Mouse (Mus musculus) heart, embryonic 13.5 days (tissue): ENCODE data around the gene Zfp786. TPM values are rescaled to one million over a fixed set of nuclear protein-coding genes. Genes with fewer than 3 reads are reported as not detected.
"Not testable (repeated sequence)": the region's sequence is repeated elsewhere in the genome, so short reads cannot be mapped to it uniquely, and the experiment has no call there.

Experiments used
- ATAC-seq: fragments of 200-750 bp; cut with Nextera tagmentation; 2 replicates; pipeline ENCODE4 v1.8.0; 2017; ENCODE audit warnings: moderate TSS enrichment; ENCODE audit not compliant: insufficient number of reproducible peaks, low FRiP score, low TSS enrichment; ENCODE audit errors: extremely low read depth
- H3K27ac ChIP-seq: fragments of 300-500 bp; sonication (generic); replicated peaks from 2 replicates; pipeline ENCODE4 v1.5.1; 2015; ENCODE audit warnings: moderate library complexity, mild to moderate bottlenecking, inconsistent platforms
- H3K27me3 ChIP-seq: fragments of 300-500 bp; sonication (generic); replicated peaks from 2 replicates; pipeline ENCODE4 v1.6.1; 2015; ENCODE audit warnings: mild to moderate bottlenecking, inconsistent platforms
- H3K36me3 ChIP-seq: fragments of 300-500 bp; sonication (generic); 2 replicates; pipeline ENCODE4 v1.6.1; 2015; ENCODE audit warnings: mild to moderate bottlenecking, inconsistent platforms
- H3K4me1 ChIP-seq: fragments of 300-500 bp; sonication (generic); 2 replicates; pipeline ENCODE4 v1.6.1; 2015; ENCODE audit warnings: inconsistent platforms
- H3K4me2 ChIP-seq: fragments of 300-500 bp; sonication (generic); 2 replicates; pipeline ENCODE4 v1.6.1; 2015; ENCODE audit warnings: inconsistent platforms, mild to moderate bottlenecking, moderate library complexity
- H3K4me3 ChIP-seq: fragments of 300-500 bp; sonication (generic); 2 replicates; pipeline ENCODE4 v1.5.1; 2015; ENCODE audit warnings: moderate library complexity, mild to moderate bottlenecking, inconsistent platforms
- H3K9ac ChIP-seq: fragments of 300-500 bp; sonication (generic); 2 replicates; pipeline ENCODE4 v1.6.1; 2015; ENCODE audit warnings: inconsistent platforms, mild to moderate bottlenecking, moderate library complexity
- H3K9me3 ChIP-seq: fragments of 300-500 bp; sonication (generic); 2 replicates; pipeline ENCODE4 v1.6.1; 2016; ENCODE audit warnings: inconsistent platforms
- WGBS: fragments of 180-500 bp; shearing (Covaris S2); methylation state at CpG from one replicate; pipeline ENCODE4 v1.1.7; 2015; ENCODE audit warnings: mixed read lengths; 5-methylcytosine and 5-hydroxymethylcytosine counted together
- polyA plus RNA-seq: library from polyadenylated mRNA; unstranded; fragments of >200 nt; fragmentation: Nextera tagmentation; extraction: Ambion mirVana; gene quantifications from 2 replicates; pipeline ENCODE4 v1.2.1, GENCODE M21; 2015

Zfp786 gene
- polyA plus RNA-seq: 1.2 TPM in 2 replicates

DNA sequence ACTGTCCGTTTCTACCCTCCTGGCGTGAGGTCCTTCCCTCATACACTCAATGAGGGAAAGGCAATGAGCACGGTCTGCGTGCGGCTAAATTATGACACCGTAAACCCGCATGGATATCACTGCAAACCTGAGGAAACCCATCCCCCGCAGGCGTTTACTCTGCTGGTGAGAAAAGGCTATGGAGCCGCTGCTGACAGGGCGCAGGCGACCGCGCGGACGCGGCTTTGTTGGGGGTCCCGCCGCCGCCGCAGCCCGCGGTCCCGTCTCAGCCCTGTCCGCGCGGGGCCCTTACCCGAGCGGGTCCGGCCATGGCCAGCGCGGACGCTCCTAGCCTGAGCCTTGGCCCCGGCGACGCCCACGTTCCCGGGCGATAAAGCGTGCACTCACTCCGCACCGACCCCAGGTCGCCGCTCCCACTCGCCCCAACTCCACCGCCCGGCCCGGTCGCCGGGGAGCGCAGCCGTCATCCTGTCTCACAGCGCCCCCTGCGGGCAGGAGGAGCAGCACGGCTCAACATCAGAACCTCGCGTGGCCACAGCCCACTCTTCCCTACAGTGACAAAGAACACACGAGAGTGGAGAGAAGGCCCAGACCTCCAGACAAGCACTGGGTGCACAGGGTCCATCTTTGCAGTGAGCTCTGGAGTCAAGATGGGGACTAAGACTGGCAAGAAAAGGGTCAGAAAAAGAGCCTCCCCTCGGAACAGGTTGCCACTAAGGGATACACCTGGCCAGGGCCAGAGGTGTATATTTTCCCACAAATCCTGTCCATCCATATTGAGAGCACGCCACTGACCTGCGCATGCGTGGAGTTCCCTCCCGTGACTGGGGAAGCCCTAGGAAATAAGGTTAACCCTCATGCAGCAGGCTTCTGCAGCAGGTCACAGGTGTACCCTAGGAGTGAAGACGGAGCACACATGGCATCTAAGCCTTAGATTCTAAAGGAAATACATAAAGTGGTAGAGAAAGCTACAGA is at the start of gene Zfp786:
Zfp786 (minus strand) TSS at position 764 of the 975 bp plus-strand sequence.
- peak; percentile 89 for ATAC-seq
- H3K4me2 ChIP-seq: peak within 1 kb of the TSS; percentile 74

DNA sequence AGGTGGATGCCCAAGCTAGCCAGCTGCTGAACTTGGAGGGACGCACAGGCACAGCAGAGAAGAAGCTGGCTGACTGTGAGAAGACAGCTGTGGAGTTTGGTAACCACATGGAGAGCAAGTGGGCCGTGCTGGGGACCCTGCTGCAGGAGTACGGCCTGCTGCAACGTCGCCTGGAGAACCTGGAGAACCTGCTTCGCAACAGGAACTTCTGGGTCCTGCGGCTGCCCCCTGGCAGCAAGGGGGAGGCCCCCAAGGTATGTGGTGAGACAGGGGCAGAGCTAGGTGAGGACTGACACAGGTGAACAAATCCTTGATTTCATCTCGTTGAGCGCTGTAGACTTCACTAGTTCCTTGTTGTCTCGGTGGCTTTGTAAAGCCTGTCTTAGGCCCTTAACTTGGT is 49.5 kb upstream of the Zfp786 start:
- H3K27ac ChIP-seq: no peak overlapping the region
- no peak for ATAC-seq
- no peaks in the 10 kb centered on the region for H3K27me3 ChIP-seq
- no peak overlapping the region for H3K9ac ChIP-seq
- no peak overlapping the region for H3K4me2 ChIP-seq
- WGBS: 97% methylated on average over 10 of the region's 10 CpGs
- H3K36me3 ChIP-seq: peaks cover 56% of the 10 kb centered on the region
- H3K9me3 ChIP-seq: no peaks in the 10 kb centered on the region
- no peak overlapping the region for H3K4me3 ChIP-seq
- H3K4me1 ChIP-seq: peaks cover 19% of the 10 kb centered on the region

More for the DNA sequence above, at the start of gene Zfp786:
- Histone ChIP-seq H3K27ac (0 out of 2 replicates have a peak within 1 kb of the TSS, but pooled peaks have one; percentile 13), H3K36me3 (no peaks in the 10 kb centered on the region), H3K4me3 (peak within 1 kb of the TSS; percentile 74), H3K9me3 (no peaks in the 10 kb centered on the region), H3K27me3 (0 out of 2 replicates have a peak, but pooled peaks cover 8% of the 10 kb centered on the region), H3K9ac (peak within 1 kb of the TSS; percentile 90), H3K4me1 (peaks cover 8% of the 10 kb centered on the region)
- WGBS: 1% methylated on average over 64 of the region's 64 CpGs

DNA sequence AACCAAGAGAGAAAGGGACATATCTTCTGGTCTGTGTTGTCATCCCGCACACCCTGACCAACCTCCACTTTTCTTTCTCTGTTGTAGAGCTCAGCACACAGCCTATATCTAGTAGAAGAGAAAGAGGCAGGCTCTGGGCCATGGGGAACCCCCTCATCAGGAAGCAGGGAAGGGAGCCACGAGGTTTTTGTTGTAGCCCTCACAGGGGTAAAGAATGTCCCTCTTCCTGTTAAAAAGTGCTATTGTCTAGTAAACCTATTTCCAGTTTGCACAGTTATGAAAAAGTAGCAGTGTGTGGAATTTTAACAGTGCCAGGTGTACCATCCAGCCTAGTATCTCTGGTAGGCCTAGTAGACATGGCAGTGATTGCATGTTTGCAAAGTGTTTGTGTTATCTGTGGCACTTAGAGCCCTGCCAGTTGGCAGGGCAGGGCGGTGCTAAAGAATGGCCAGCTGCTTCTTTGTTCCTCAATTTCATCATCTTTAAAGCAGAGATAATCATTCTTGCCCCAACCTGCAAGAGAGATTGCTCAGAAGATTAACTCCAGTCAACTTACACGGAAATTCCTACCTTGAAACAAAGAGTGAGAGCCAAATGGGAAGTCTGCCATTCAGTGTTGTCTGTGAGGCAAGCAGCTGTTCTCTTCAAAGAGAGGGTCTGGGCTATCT is 48.5 kb upstream of the Zfp786 start:
- Histone ChIP-seq H3K27ac (no peak overlapping the region), H3K4me2 (peak overlapping the region; percentile 92), H3K9ac (peak overlapping the region; percentile 96), H3K36me3 (peaks cover 46% of the 10 kb centered on the region), H3K4me1 (peaks cover 19% of the 10 kb centered on the region), H3K9me3 (no peaks in the 10 kb centered on the region), H3K4me3 (peak overlapping the region; percentile 88), H3K27me3 (no peaks in the 10 kb centered on the region)
- WGBS: 61% methylated on average over 4 of the region's 4 CpGs
- ATAC-seq: no peak

DNA sequence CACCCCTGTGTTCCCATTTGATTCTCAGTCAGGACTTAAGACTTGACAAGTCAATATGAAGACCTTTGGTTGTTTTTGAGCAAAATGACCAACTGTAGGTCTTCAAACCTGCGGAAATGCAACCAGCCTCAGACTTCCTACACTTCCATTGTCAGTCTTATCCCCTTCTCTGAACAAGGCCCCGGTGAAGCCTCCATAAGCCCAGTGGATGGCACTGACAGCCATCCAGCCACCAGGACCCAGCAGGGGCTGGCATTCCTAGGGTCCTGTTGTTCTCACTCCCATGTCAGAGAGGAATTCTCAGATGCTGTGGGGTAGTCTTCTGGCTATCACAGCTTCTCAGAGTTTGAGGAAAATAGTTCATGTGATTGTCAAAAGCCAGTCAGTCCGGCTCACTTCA is 47.9 kb upstream of the Zfp786 start:
- 56% methylated on average over 3 of the region's 3 CpGs for WGBS
- ATAC-seq: no peak
- peak overlapping the region; percentile 92 for H3K4me2 ChIP-seq
- H3K9ac ChIP-seq: peak overlapping the region; percentile 96
- H3K4me3 ChIP-seq: peak overlapping the region; percentile 88
- H3K36me3 ChIP-seq: peaks cover 40% of the 10 kb centered on the region
- H3K9me3 ChIP-seq: no peaks in the 10 kb centered on the region
- peaks cover 19% of the 10 kb centered on the region for H3K4me1 ChIP-seq
- H3K27ac ChIP-seq: no peak overlapping the region
- no peaks in the 10 kb centered on the region for H3K27me3 ChIP-seq

DNA sequence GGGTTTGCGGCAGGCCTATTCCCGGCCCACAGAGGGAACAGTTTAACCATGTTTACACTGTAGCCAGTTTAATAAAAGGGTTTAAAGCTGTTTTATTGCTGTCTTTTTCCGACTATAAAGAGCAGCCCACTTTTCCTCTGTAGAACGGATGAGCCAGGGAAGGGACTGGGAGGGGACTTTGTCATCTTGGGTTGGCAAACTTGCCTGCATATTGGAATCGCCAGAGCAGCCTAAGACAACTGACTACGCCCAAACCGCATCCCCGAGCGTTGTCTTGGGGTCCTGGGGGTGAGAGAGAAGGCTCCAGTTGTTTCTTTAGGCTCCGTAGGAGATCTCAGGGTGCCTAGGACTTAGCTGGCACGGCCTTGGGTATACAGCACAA is 47.5 kb upstream of the Zfp786 start:
- peak overlapping the region; percentile 96 for H3K9ac ChIP-seq
- H3K4me2 ChIP-seq: peak overlapping the region; percentile 92
- peak overlapping the region; percentile 98 for H3K27ac ChIP-seq
- H3K27me3 ChIP-seq: no peaks in the 10 kb centered on the region
- H3K4me3 ChIP-seq: peak overlapping the region; percentile 88
- peaks cover 19% of the 10 kb centered on the region for H3K4me1 ChIP-seq
- no peaks in the 10 kb centered on the region for H3K9me3 ChIP-seq
- peaks cover 35% of the 10 kb centered on the region for H3K36me3 ChIP-seq
- WGBS: under 1% methylated on average over 11 of the region's 11 CpGs
- ATAC-seq: no peak

DNA sequence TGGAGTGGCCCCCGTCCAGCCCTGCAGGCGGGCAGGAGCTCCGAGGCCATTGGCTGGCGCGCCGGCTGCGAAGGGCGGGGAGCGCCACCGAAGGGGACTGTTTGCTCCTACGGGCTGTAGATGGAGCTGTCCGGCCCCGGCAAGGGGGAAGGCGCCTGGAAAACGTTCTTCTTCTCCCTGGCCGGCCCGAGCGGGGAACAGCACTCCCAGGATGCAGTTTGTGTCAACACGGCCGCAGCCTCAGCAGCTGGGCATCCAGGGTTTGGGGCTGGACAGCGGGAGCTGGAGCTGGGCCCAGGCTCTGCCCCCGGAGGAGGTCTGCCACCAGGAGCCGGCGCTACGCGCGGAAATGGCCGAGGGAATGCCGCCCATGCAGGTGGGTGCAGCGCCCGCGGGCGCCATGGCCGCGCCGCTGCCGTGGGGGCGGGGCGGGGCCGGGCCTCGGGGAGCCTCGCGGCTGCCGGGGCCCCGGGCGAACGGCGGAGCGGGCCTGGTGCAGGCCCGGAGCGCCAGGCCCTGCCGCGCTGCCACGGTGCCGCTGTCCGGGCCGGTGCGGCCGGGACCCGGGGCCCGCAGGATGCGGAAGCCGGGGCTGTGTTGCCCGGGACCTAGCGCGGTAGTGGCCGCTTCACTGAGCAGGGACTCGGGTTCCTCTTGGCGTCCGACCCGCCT is 46.9 kb upstream of the Zfp786 start:
- WGBS: under 1% methylated on average over 71 of the region's 71 CpGs
- H3K27me3 ChIP-seq: no peaks in the 10 kb centered on the region

DNA sequence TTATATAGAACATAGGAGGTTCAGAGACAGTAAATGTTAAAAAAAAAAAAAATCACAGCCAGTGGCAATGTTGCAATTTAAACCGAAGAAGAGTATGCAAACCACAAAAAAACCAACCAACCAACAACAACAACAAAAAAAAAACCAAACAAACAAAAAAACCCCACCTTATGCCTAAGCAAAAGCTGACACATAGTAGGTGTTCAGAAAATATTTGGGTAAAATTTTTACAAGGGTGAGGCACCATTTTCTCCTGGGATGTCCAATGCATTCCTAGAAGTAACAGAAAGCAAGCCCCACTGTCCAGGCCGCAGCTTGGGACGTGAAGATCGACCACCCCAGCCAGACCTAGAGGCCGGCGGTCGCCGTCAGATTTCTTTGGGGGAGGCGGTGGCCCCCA is 46.4 kb upstream of the Zfp786 start, which contains the start of gene Zfp282:
Zfp282 (plus strand) TSS at position 147 of the 400 bp plus-strand sequence.
- peak within 1 kb of the TSS; percentile 96 for H3K9ac ChIP-seq
- ATAC-seq: no peak
- peak within 1 kb of the TSS; percentile 98 for H3K27ac ChIP-seq
- H3K9me3 ChIP-seq: no peaks in the 10 kb centered on the region
- peak within 1 kb of the TSS; percentile 92 for H3K4me2 ChIP-seq
- H3K4me3 ChIP-seq: peak within 1 kb of the TSS; percentile 88
- H3K27me3 ChIP-seq: no peaks in the 10 kb centered on the region
- peaks cover 19% of the 10 kb centered on the region for H3K4me1 ChIP-seq
- WGBS: 7% methylated on average over 9 of the region's 9 CpGs
- H3K36me3 ChIP-seq: peaks cover 25% of the 10 kb centered on the region

More for the DNA sequence above, 46.9 kb upstream of the Zfp786 start:
- Histone ChIP-seq H3K4me3 (peak overlapping the region; percentile 88), H3K9me3 (no peaks in the 10 kb centered on the region), H3K36me3 (peaks cover 30% of the 10 kb centered on the region), H3K4me2 (peak overlapping the region; percentile 92), H3K4me1 (peaks cover 19% of the 10 kb centered on the region), H3K27ac (peak overlapping the region; percentile 98), H3K9ac (peak overlapping the region; percentile 96)
- ATAC-seq: peak; percentile 91

DNA sequence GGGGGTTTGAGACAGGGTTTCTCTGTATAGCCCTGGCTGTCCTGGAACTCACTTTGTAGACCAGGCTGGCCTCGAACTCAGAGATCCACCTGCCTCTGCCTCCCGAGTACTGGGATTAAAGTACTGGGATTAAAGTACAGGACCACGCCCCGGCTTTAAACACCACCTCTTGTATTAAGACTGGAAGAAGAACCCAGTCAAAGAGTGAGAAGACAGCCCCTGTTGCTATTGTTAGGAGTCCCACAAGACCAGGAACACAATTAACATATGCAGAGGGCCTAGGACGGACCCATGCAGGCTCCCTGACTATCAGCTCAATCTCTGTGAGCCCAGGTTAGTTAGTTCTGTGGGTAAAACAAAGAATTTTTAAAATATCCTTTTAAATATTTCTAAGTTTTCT is 41.6 kb upstream of the Zfp786 start:
- 81% methylated on average over 5 of the region's 5 CpGs for WGBS
- no peak overlapping the region for H3K4me2 ChIP-seq
- no peaks in the 10 kb centered on the region for H3K4me1 ChIP-seq
- H3K36me3 ChIP-seq: peaks cover 9% of the 10 kb centered on the region
- no peaks in the 10 kb centered on the region for H3K9me3 ChIP-seq
- no peak overlapping the region for H3K27ac ChIP-seq
- ATAC-seq: no peak
- H3K27me3 ChIP-seq: no peaks in the 10 kb centered on the region
- no peak overlapping the region for H3K4me3 ChIP-seq
- H3K9ac ChIP-seq: no peak overlapping the region

DNA sequence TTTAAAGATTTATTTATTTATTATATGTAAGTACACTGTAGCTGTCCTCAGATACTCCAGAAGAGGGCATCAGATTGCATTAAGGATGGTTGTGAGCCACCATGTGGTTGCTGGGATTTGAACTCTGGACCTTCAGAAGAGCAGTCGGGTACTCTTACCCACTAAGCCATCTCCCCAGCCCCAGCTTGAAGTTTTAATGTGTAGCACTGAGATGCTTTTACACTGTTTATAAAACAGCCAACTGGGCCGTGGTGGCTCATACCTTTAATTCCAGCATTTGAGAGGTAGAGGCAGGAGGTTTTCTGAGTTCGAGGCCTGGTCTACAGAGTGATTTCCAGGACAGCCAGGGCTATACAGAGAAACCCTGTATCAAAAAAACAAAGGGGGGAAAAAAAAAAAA is 27.1 kb upstream of the Zfp786 start:
- ATAC-seq, H3K4me2 ChIP-seq, H3K9ac ChIP-seq, H3K27me3 ChIP-seq, H3K4me3 ChIP-seq, H3K9me3 ChIP-seq, H3K27ac ChIP-seq, H3K4me1 ChIP-seq: not testable (repeated sequence)
- 82% methylated on average over 3 of the region's 3 CpGs for WGBS
- peaks cover 29% of the 10 kb centered on the region for H3K36me3 ChIP-seq

DNA sequence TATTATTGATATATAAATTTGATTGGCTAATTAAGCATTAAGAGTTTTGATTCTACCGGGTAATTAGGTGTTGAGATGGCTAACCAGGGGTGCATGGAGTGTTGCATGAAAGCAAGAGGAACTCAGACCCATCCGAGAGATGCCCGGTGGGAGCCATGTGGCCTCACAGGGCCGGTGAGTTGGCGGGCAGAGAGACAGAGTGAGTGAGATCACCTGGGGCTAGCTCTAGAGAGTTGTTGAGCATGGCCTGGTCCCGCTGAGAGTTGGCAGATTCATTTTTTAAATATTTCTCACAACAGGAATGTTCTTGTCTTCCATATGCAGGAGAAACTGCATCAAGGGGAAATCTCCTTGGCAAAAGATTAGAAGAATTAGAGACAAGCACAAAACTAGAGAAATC is 26.6 kb upstream of the Zfp786 start:
- H3K4me2 ChIP-seq: no peak overlapping the region
- no peak overlapping the region for H3K9ac ChIP-seq
- no peak overlapping the region for H3K27ac ChIP-seq
- H3K27me3 ChIP-seq: no peaks in the 10 kb centered on the region
- H3K9me3 ChIP-seq: no peaks in the 10 kb centered on the region
- H3K4me3 ChIP-seq: no peak overlapping the region
- WGBS: 88% methylated on average over 6 of the region's 6 CpGs
- peaks cover 25% of the 10 kb centered on the region for H3K36me3 ChIP-seq
- no peaks in the 10 kb centered on the region for H3K4me1 ChIP-seq
- no peak for ATAC-seq

DNA sequence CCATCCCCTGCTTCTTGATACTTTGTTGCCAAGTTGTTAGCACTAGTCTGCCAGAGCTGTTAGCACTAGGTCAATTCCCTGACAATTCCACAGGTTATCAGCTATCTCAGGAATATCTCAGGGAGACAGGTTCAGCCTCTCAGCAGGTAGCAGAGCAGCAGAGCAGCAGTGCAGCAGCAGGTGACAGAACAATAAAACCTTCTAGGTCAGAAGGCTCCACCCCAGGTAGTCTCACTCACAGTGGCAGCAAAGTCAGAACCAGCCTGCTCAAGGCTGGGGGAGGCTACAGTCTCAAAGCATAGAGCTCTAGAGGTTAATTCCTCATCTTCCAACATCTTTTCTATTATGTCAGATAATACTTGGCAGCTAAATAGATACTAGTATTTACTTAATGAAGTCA is 15.1 kb upstream of the Zfp786 start:
- H3K4me3 ChIP-seq: no peak overlapping the region
- H3K9ac ChIP-seq: no peak overlapping the region
- ATAC-seq: no peak
- no peaks in the 10 kb centered on the region for H3K4me1 ChIP-seq
- H3K36me3 ChIP-seq: 0 out of 2 replicates have a peak, but pooled peaks cover 9% of the 10 kb centered on the region
- no peaks in the 10 kb centered on the region for H3K9me3 ChIP-seq
- H3K4me2 ChIP-seq: no peak overlapping the region
- no peak overlapping the region for H3K27ac ChIP-seq
- no peaks in the 10 kb centered on the region for H3K27me3 ChIP-seq
